Mouse (Mus musculus) stomach, embryonic 15.5 days (tissue): ENCODE results near the gene Foxp1. TPM values are rescaled to one million over a fixed set of nuclear protein-coding genes. Genes with fewer than 3 reads are reported as not detected.

Source experiments
- ATAC-seq: fragments of 200-750 bp; cut with Nextera tagmentation; 2 replicates; pipeline ENCODE4 v1.8.0; 2017; ENCODE audit warnings: low read depth, moderate number of reproducible peaks, moderate TSS enrichment; ENCODE audit not compliant: insufficient read depth, low FRiP score
- H3K27ac ChIP-seq: fragments of 300-500 bp; sonication (generic); 2 replicates; pipeline ENCODE4 v1.5.1; 2015; ENCODE audit warnings: mild to moderate bottlenecking, inconsistent platforms
- H3K27me3 ChIP-seq: fragments of 300-500 bp; sonication (generic); replicated peaks from 2 replicates; pipeline ENCODE4 v1.6.1; 2015; ENCODE audit warnings: inconsistent platforms
- H3K36me3 ChIP-seq: fragments of 300-500 bp; sonication (generic); 2 replicates; pipeline ENCODE4 v1.6.1; 2015; ENCODE audit warnings: inconsistent platforms
- H3K4me1 ChIP-seq: fragments of 300-500 bp; sonication (generic); 2 replicates; pipeline ENCODE4 v1.6.1; 2015; ENCODE audit warnings: inconsistent platforms
- H3K4me2 ChIP-seq: fragments of 300-500 bp; sonication (generic); 2 replicates; pipeline ENCODE4 v1.6.1; 2015; ENCODE audit warnings: mild to moderate bottlenecking, inconsistent platforms
- H3K4me3 ChIP-seq: fragments of 300-500 bp; sonication (generic); replicated peaks from 2 replicates; pipeline ENCODE4 v1.5.1; 2015; ENCODE audit warnings: inconsistent platforms
- H3K9ac ChIP-seq: fragments of 300-500 bp; sonication (generic); 2 replicates; pipeline ENCODE4 v1.6.1; 2015; ENCODE audit warnings: inconsistent platforms
- H3K9me3 ChIP-seq: fragments of 300-500 bp; sonication (generic); 2 replicates; pipeline ENCODE4 v1.6.1; 2016; ENCODE audit warnings: inconsistent platforms
- WGBS: fragments of 180-500 bp; shearing (Covaris S2); methylation state at CpG from one replicate; pipeline ENCODE4 v1.1.7; 2015; 5-methylcytosine and 5-hydroxymethylcytosine counted together
- polyA plus RNA-seq: library from polyadenylated mRNA; unstranded; fragments of >200 nt; fragmentation: Nextera tagmentation; extraction: Ambion mirVana; gene quantifications from 2 replicates; pipeline ENCODE4 v1.2.1, GENCODE M21; 2015

Foxp1 gene
- polyA plus RNA-seq, 1 experiment from 2014 or later: 105 TPM

DNA sequence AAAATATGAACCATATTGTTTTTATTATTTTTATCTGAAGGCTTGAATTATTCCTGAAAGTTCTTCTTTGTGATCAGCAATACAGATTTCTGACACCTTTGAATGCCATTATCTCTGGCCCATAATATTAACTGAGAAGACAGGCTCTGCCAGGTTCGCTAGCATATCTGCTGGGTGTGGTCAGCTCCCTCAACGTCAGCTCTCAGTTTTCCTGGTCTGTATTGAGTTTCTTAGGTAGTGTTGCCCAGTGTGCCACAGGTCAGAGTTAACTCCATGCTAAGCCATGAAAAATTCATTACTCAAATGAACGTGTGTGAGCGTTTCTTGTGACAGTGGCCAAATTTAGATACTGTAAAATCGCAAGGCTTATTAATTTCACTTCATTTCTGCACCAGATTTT, 26.4 kb downstream of the Foxp1 start:
- no peaks in the 10 kb centered on the region for H3K9me3 ChIP-seq
- ATAC-seq: no peak
- no peak overlapping the region for H3K4me2 ChIP-seq
- no peaks in the 10 kb centered on the region for H3K27me3 ChIP-seq
- no peak overlapping the region for H3K4me3 ChIP-seq
- no peak overlapping the region for H3K27ac ChIP-seq
- no peaks in the 10 kb centered on the region for H3K36me3 ChIP-seq
- peaks cover 4% of the 10 kb centered on the region; the same call in 1 of the 2 replicates for H3K4me1 ChIP-seq
- H3K9ac ChIP-seq: no peak overlapping the region
- WGBS: 60% methylated on average over 5 of the region's 5 CpGs

DNA sequence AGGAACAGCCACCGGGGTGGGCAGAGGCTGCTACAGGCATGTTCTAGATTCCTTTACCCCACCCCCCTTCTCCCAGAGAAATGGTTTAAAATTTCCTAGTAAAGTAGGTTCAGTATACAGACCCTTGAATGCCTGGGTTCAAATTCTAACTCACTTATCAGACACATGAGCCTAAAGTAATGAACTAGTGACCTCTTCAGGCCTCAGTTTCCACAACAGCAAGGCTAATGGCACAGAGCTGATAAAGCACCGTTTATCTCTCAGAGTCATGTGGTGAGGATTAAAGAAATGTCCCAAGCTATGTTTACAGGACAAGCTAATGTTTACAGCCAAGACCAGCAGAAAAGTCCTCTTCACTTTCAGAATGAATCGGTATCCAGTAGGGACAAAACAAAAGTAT, 29.6 kb downstream of the Foxp1 start:
- Histone ChIP-seq H3K27ac (no peak overlapping the region), H3K27me3 (no peaks in the 10 kb centered on the region), H3K4me3 (no peak overlapping the region), H3K9ac (no peak overlapping the region), H3K36me3 (no peaks in the 10 kb centered on the region), H3K4me1 (peaks cover 7% of the 10 kb centered on the region; the same call in 1 of the 2 replicates), H3K9me3 (no peaks in the 10 kb centered on the region), H3K4me2 (no peak overlapping the region)
- no peak for ATAC-seq
- WGBS: 12% methylated on average over 3 of the region's 3 CpGs

DNA sequence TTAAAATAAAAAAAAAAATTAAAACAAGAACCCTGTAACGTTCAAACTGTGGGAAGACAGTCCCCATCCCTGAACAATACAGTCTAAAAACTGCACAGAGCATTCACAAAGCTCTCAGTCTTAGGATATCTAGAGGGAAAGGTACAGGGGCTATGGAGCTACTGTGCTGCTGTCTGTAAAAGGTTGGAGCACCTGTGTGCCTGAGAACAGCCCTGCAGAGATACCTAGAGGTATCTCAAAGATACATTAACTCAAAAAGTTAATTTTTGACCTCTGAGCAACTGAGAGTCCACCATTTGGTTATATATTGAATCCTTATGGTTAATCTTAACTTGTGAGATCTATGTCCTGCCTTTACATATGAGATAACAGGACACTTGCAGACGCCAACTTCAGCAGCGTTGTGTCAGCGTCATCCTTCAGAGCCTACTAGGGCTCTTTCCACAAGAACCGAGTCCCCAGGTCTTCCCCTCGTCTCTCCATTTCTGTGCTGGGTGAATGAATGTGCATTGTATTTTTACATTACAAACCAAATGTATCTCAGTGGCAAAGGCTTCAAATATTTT, 30.5 kb downstream of the Foxp1 start:
- 62% methylated on average over 6 of the region's 6 CpGs for WGBS
- no peak overlapping the region for H3K4me3 ChIP-seq
- H3K4me2 ChIP-seq: no peak overlapping the region
- H3K27ac ChIP-seq: no peak overlapping the region
- no peaks in the 10 kb centered on the region for H3K27me3 ChIP-seq
- no peak; the same call in 1 of the 2 replicates for ATAC-seq
- H3K9me3 ChIP-seq: no peaks in the 10 kb centered on the region
- peaks cover 7% of the 10 kb centered on the region; the same call in 1 of the 2 replicates for H3K4me1 ChIP-seq
- H3K36me3 ChIP-seq: no peaks in the 10 kb centered on the region
- H3K9ac ChIP-seq: no peak overlapping the region

DNA sequence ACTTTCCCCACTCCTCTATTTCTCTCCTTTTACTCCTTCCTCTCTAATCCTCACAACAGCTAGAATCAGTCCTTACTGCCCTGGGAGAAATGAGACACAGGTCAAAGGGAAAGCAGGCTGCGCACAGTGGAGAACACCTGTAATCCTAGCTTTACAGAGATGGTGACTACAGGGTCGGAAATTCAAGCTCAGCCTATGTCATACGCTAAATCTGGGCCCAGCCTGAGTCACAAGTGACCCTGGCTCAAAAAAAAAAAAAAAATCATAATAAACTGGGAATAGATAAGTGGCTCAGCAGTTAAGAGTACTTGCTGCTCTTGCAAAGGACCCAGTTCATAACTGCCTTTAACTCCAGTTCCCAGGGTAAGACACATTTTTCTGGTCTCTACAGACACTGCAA, 31.4 kb downstream of the Foxp1 start:
- H3K27me3 ChIP-seq: no peaks in the 10 kb centered on the region
- H3K4me1 ChIP-seq: peaks cover 8% of the 10 kb centered on the region
- no peak overlapping the region for H3K9ac ChIP-seq
- no peak overlapping the region for H3K27ac ChIP-seq
- H3K36me3 ChIP-seq: no peaks in the 10 kb centered on the region
- H3K4me3 ChIP-seq: no peak overlapping the region
- WGBS: 84% methylated on average over 3 of the region's 3 CpGs
- H3K4me2 ChIP-seq: no peak overlapping the region
- H3K9me3 ChIP-seq: no peaks in the 10 kb centered on the region
- ATAC-seq: no peak

DNA sequence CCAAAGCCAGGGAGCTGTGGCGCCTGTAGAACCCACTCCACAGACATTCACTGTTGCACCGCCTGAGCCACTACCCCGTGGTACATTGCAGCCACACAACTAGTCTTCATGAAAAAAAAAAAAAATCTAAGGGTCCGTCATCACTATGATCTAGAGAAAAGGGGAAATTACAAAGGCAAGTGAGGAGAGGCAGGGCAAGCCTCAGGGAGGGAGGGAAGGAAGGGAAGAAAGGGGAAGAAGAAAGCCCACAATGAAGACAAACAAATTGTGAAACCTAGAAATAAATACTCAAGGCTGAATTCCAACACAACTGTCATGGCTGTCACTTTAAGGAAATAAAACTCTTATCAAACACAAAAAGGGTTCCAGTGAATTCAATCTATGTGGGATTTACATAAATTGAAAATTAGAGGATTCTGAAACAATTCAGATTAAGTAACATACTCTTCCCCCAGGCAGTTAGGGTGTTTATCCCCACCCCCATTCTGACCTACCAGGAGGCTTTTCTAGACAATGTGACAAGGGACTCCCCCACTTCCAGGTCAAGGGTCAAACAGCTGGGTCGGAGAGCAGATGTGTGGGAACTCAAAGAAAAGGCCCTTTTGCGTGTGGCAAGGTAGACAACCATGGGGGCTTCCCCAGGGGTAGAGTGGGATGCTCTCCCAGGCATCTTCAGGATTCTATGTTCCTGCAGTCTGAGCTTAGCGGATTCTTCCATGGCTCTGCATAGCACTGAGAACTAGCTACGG, 32.4 kb downstream of the Foxp1 start:
- H3K36me3 ChIP-seq: no peaks in the 10 kb centered on the region
- no peak for ATAC-seq
- no peak overlapping the region for H3K4me3 ChIP-seq
- H3K9me3 ChIP-seq: no peaks in the 10 kb centered on the region
- no peak overlapping the region for H3K4me2 ChIP-seq
- H3K27ac ChIP-seq: no peak overlapping the region
- peaks cover 18% of the 10 kb centered on the region for H3K4me1 ChIP-seq
- 81% methylated on average over 8 of the region's 8 CpGs for WGBS
- no peak overlapping the region for H3K9ac ChIP-seq
- no peaks in the 10 kb centered on the region for H3K27me3 ChIP-seq

DNA sequence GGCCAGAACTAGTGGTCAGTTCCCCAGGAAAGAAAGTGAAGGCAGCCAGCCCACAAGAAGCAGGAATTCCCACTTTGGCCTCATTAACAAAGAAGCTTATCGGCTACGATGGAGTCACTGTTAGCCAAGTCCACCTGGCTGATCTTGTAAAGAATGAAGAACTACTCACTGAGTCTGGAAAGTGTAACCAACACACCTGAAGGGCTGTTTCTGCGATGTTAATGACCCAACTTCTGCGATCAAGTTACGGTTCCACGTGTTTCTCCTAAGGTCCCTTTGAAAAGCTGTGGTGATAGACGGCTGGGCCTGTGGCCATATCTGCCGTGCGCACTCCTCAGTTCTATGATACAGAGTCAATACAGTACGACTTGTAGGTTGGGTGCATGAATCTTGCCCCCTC, 33.1 kb downstream of the Foxp1 start:
- Histone ChIP-seq H3K9me3 (no peaks in the 10 kb centered on the region), H3K4me3 (no peak overlapping the region), H3K9ac (no peak overlapping the region), H3K4me1 (peaks cover 18% of the 10 kb centered on the region), H3K27ac (no peak overlapping the region), H3K36me3 (no peaks in the 10 kb centered on the region), H3K4me2 (no peak overlapping the region), H3K27me3 (no peaks in the 10 kb centered on the region)
- 0 out of 2 replicates have a peak, but pooled peaks have one; percentile 9 for ATAC-seq
- WGBS: 67% methylated on average over 10 of the region's 10 CpGs

DNA sequence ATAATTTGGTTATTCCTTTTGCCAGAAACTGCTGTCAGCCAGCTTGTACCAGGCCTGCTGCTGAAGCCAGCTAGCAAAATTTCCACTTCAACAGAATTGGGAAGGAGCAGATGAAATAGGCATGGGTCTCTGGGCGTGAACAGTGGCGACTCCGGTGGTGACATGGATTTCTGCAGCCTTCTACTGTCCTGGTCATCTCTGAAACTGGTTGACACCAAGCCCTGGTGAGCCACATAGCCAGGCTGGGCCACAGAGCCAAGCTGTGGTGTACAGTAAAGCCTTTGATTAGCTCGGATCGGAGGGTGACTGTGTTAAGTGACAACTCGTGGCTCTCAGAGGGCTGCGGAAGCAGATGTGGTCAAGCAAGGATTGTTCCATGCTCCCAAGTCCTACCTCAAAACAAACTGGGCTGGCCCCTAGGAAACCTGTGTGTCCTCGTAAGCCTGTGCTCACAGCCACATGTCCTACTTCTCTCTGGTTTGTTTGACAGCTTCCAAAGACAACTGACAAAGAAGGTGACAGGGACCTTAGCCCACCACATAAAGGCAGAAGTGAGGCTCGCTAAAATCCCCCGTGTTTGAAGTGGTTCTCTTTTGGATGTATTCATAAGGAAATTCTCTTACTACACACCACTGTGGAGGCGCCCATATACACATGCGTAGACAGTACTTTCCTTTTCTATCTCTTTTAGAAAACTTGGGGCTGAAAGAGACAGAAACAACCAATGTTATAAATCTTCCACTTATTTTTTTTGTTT, 36.5 kb downstream of the Foxp1 start:
- ATAC-seq: no peak
- Histone ChIP-seq H3K9me3 (no peaks in the 10 kb centered on the region), H3K4me1 (peaks cover 21% of the 10 kb centered on the region), H3K4me3 (no peak overlapping the region), H3K4me2 (peak overlapping the region; percentile 46; the same call in 1 of the 2 replicates), H3K27me3 (no peaks in the 10 kb centered on the region), H3K27ac (peak overlapping the region; percentile 91), H3K9ac (no peak overlapping the region), H3K36me3 (no peaks in the 10 kb centered on the region)
- WGBS: 75% methylated on average over 12 of the region's 12 CpGs

DNA sequence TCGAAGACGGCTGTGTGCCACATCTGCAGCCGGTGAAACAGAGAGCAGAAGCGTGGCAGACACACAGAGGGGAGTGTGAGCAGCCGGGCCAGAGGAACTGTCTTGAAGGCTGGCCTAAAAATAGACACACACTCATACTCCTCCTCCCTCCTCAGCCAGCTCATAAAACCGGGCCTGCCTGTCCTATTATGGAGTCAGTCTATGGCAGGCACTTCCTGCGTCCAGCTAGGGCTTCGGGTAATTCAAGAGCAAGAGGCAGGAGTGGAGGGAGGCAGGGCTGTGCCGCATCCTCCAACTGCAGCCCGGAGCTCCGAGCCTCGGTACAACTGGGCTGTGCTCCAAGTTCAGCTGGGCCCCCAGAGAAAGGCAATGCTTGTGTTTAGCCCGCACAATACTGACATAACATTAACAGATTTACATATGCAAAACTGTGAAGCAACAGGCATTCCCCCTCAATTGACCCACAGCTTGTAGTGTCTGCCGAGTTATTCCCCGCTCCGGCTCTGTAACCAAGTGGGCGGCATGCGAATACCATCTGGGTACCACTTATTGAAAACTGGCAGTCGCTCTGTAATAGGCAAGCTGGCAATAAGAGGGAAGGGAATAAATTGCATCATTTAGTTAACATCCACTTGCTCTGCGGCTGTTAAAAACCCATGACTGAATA, 37.2 kb downstream of the Foxp1 start:
- H3K4me3 ChIP-seq: no peak overlapping the region
- no peak overlapping the region for H3K9ac ChIP-seq
- H3K4me2 ChIP-seq: peak overlapping the region; percentile 46
- no peaks in the 10 kb centered on the region for H3K9me3 ChIP-seq
- H3K27me3 ChIP-seq: no peaks in the 10 kb centered on the region
- WGBS: 30% methylated on average over 20 of the region's 20 CpGs
- peak; percentile 90 for ATAC-seq
- H3K27ac ChIP-seq: peak overlapping the region; percentile 91
- no peaks in the 10 kb centered on the region for H3K36me3 ChIP-seq
- H3K4me1 ChIP-seq: peaks cover 19% of the 10 kb centered on the region

DNA sequence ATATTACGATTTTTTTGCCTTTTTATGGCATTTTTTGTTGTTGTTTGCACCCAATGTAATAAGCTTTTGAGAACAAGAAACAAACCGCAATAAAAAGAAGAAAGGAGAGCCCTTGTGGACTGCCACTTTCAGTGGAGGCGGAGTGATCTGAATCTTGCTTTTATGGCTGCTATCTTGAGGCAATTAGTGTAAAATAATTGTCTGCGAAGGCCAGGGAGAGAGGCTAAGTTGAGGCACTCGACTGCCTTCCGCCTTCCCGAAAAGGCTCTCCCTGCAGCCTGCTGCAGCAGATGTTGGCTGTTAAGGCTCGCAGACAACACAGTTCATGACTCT, 37.7 kb downstream of the Foxp1 start:
- WGBS: 30% methylated on average over 8 of the region's 8 CpGs
- no peak overlapping the region for H3K9ac ChIP-seq
- H3K27me3 ChIP-seq: no peaks in the 10 kb centered on the region
- H3K4me1 ChIP-seq: peaks cover 18% of the 10 kb centered on the region
- H3K4me3 ChIP-seq: no peak overlapping the region
- no peaks in the 10 kb centered on the region for H3K36me3 ChIP-seq
- H3K27ac ChIP-seq: peak overlapping the region; percentile 91
- peak overlapping the region; percentile 46 for H3K4me2 ChIP-seq
- ATAC-seq: no peak
- no peaks in the 10 kb centered on the region for H3K9me3 ChIP-seq

DNA sequence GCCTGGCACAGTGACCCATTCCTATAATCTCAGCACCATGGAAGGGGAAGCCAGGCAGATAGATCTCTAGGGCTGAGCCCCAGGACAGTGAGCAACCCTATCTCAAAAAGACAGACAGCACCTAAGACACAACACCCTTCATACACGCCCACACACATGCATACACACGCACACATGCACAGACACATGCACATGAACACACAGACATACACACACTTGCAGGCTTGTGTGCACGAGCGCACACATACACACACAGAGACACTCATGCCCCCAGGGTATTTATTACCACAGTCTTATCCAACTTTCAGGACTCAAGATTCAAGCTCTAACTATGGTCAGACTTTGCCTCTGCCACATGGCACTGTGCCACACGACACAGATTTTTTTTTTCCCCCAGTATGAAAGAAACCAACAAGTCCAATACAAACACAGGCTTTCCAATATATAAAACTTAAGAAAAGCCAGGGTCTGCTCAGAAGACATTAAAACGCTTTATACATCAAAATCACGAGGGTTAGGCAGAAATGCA, 38.3 kb downstream of the Foxp1 start:
- Histone ChIP-seq H3K4me3 (no peak overlapping the region), H3K4me2 (peak overlapping the region; percentile 46; the same call in 1 of the 2 replicates), H3K27ac (peak overlapping the region; percentile 91; the same call in 1 of the 2 replicates), H3K4me1 (peaks cover 18% of the 10 kb centered on the region), H3K9ac (no peak overlapping the region), H3K27me3 (no peaks in the 10 kb centered on the region), H3K9me3 (no peaks in the 10 kb centered on the region), H3K36me3 (no peaks in the 10 kb centered on the region)
- 69% methylated on average over 7 of the region's 7 CpGs for WGBS
- ATAC-seq: no peak

DNA sequence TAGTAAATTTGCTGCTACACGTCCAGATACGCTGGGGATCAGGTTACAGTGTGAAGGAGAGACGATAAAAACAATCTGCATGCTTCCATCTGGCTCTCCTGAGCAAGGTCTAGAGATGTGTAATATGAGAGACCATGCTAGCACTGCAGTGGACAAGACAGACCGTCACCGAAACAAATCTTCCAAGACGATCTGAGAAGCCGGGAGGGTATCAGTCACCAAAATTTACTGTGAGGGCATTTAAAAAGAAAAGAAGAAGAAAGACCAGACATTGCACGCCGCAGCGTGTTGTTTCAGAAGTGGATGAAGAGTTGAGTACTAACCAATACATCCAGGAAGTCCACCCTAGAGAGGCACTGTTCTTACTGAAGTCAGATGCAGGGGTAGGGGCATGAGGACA, 39.0 kb downstream of the Foxp1 start:
- Histone ChIP-seq H3K9ac (no peak overlapping the region), H3K9me3 (no peaks in the 10 kb centered on the region), H3K36me3 (no peaks in the 10 kb centered on the region), H3K27me3 (no peaks in the 10 kb centered on the region), H3K27ac (no peak overlapping the region), H3K4me3 (no peak overlapping the region), H3K4me1 (peaks cover 18% of the 10 kb centered on the region), H3K4me2 (no peak overlapping the region)
- ATAC-seq: no peak
- WGBS: 52% methylated on average over 10 of the region's 10 CpGs
